Mouse (Mus musculus) brain, embryonic 14.5 days (tissue): ENCODE results near the gene Diaph2. TPM values are rescaled to one million over a fixed set of nuclear protein-coding genes. Genes with fewer than 3 reads are reported as not detected.
A peak's percentile ranks its signal among the peaks of the same experiment; 100 is the strongest.
"Not testable (repeated sequence)": the region's sequence is repeated elsewhere in the genome, so short reads cannot be mapped to it uniquely, and the experiment has no call there.

Experiments
- DNase-seq: peaks from one replicate; pipeline ENCODE4 v3.0.0-alpha.2; 2011; ENCODE audit warnings: low read depth
- CTCF ChIP-seq: fragments of 200-500 bp; IDR thresholded peaks from 2 replicates; pipeline ENCODE4 v1.5.1; 2012; ENCODE audit warnings: inconsistent platforms, mild to moderate bottlenecking, moderate library complexity, borderline replicate concordance; ENCODE audit not compliant: insufficient read depth, insufficient read length; ENCODE audit errors: extremely low read depth
- POLR2A ChIP-seq: fragments of 200-500 bp; IDR thresholded peaks from 2 replicates; pipeline ENCODE4 v1.6.1; 2012; ENCODE audit warnings: mild to moderate bottlenecking, inconsistent platforms, borderline replicate concordance; ENCODE audit not compliant: poor library complexity, insufficient read depth, insufficient read length, severe bottlenecking; ENCODE audit errors: extremely low read depth
- polyA plus RNA-seq: library from polyadenylated mRNA; depleted of rRNA; stranded (reverse); fragments of >200 nt; gene quantifications from 2 replicates; pipeline ENCODE4 v1.2.3, GENCODE M21; 2012

Gene Diaph2
- polyA plus RNA-seq, 1 experiment, result 4.6 TPM

- no peak for TF ChIP-seq POLR2A
- TF ChIP-seq CTCF, result no peak
- peak; percentile 57 for DNase-seq
Measured at GRCm38 (mm10) chrX:129831903-129832302, 82.4 kb downstream of the Diaph2 start.

DNA sequence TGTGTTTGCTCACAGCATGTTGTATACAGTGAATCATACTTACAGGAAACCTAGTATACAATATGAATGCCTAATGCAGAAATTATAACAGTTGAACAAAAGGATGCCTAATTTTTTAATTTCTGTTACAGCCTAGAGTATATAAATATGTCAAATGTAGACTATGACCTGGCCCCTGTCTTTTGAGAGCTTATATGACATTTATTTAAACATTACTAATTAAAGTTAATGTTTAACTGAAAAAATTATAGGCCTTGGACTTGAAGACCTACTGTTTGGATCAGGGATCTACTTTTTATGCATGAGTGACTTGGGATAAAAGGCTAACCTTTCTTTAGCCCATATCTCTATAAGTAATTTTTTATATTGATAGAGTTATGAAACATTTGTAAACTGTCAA is 84.3 kb downstream of the Diaph2 start:
- no peak for DNase-seq
- TF ChIP-seq POLR2A, result no peak
- TF ChIP-seq CTCF, result no peak

DNA sequence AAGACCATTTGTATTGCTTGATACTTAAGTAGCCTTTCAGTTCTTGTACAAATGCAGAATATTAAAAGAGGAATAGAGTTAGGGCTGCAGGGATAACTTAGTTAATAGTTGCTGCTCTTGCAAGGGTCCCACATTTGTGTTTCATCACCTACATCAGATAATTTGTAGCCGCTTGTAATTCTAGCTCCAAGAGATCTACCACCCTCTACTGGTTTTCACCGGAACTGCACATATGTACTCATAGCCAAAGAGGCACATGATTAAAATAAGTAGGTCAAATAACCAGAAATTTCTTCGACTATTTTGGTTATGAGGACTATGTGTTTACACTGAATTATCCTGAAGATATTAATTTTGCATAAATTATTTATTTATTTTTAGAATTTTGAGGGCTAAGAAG is 134.9 kb downstream of the Diaph2 start:
- TF ChIP-seq CTCF, result peak; percentile 32; the same call in 1 of the 2 replicates
- no peak for TF ChIP-seq POLR2A
- DNase-seq, result peak; percentile 31

- no peak for TF ChIP-seq POLR2A
- no peak for TF ChIP-seq CTCF
- no peak for DNase-seq
Measured at GRCm38 (mm10) chrX:129925806-129926205, 176.3 kb downstream of the Diaph2 start.

DNA sequence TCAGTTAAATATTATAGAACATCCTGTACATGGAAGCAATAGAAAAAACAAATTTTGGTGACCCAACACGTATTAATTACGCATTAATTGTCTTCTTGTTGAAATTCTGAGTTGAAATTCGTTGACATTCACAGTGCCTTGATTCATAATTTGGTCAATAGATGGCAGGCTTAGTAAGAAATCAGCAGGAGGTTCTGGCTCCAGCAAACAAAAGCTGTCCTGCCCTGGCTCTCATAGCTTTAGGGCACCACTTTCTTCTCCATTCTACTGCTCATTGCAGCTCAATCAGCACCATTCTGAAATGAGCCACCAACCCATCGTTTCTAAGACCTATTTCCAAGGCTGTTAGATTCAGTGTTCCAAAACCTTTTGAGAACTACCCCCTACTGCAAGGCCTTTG is 225.3 kb downstream of the Diaph2 start:
- peak; percentile 62 for DNase-seq
- no peak for TF ChIP-seq POLR2A
- no peak for TF ChIP-seq CTCF

GRCm38 (mm10) chrX:130008210-130008609 is 258.7 kb downstream of the Diaph2 start:
- TF ChIP-seq CTCF, result no peak
- TF ChIP-seq POLR2A, result no peak
- DNase-seq, result no peak

DNA sequence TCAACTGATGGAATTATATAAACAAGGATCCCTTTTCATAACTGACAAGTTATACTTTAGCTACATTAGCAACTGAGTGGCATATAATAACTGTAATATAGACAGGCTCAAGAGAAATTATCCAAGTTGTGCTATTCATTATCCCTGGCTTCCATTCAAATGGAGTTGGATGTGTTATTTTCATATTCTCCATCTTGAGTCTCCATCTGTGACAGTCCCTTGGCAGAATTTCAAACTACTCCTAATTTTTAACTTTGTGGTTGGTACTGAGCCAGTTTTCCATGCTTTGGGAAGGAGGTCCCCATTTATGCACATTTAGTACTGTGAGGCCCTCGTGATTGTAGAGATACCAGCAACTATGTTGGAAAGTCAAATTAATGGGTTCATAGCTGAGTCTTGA is 270.2 kb downstream of the Diaph2 start:
- no peak for TF ChIP-seq CTCF
- no peak for TF ChIP-seq POLR2A
- peak; percentile 67 for DNase-seq

- DNase-seq, result peak; percentile 2
- TF ChIP-seq CTCF, result no peak
- TF ChIP-seq POLR2A, result no peak
Measured at GRCm38 (mm10) chrX:130044525-130044924, 295.0 kb downstream of the Diaph2 start.

DNA sequence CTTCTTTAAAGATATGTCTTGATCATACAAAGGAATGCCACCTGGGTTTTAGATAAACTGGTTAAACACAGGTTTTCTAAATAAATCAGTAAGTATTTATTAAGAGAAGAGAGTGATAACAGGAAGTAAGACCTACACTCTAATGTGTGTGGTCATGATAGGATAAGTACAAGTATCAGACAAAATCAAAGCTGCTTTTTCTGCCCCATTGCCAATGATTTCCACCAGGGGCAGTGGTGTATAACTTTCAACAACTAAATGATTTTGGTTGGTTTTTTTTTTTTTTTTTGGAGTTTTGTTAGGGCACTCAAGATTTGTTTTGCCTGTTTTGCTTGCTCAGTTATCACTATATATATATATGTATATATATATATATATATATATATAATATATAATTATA is 399.7 kb downstream of the Diaph2 start:
- peak; percentile 3 for DNase-seq
- TF ChIP-seq POLR2A (no peak), CTCF (no peak)

- TF ChIP-seq CTCF, result no peak
- TF ChIP-seq POLR2A, result no peak
- DNase-seq, result no peak
Measured at GRCm38 (mm10) chrX:130152164-130152563, 402.6 kb downstream of the Diaph2 start.

GRCm38 (mm10) chrX:130173126-130173525 is 423.6 kb downstream of the Diaph2 start:
- DNase-seq, result no peak
- TF ChIP-seq CTCF (no peak), POLR2A (no peak)

GRCm38 (mm10) chrX:130187891-130188290 is 438.3 kb downstream of the Diaph2 start:
- no peak for TF ChIP-seq CTCF
- TF ChIP-seq POLR2A, result no peak
- DNase-seq, result peak; percentile 12

GRCm38 (mm10) chrX:130188449-130188848 is 438.9 kb downstream of the Diaph2 start:
- TF ChIP-seq CTCF, result no peak
- TF ChIP-seq POLR2A, result no peak
- DNase-seq, result peak; percentile 6

DNA sequence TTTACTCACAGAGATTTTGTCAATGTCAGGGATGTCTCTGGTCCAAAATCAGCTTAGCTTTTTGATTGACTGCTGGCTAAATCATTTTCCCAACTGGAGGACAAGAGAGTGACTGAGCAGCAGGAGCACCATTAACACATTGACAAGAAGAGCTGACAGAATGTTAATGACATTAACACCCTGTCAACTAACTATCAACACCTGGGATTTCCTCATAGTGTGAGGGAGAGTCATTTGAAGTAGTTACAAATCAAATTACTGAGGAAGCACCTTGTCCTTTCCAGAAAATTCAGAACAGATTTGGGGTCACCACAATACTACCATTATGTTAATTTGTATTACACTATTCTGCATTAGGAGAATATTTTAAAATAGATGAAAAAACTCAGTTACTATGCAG is 439.7 kb downstream of the Diaph2 start:
- no peak for TF ChIP-seq POLR2A
- peak; percentile 79 for DNase-seq

- DNase-seq, result not testable (repeated sequence)
Measured at GRCm38 (mm10) chrX:130197412-130197811, 447.9 kb downstream of the Diaph2 start.
